Mouse (Mus musculus) T-helper 1 cell (primary cell): ENCODE measurements at regions not wholly inside any gene's neighbourhood (a gene's known extent, or its start where the extent isn't known, plus 50 kb on each side); places are given as distances from the start of the nearest gene placed in this dataset.

Experiments
- in situ Hi-C: fragments of 300-600 bp; cut with MboI, MseI; formaldehyde crosslinking; loops from one replicate; pipeline ENCODE4 v1.15.1; 2025; ENCODE audit warnings: high pct_unique_total_duplicates

DNA sequence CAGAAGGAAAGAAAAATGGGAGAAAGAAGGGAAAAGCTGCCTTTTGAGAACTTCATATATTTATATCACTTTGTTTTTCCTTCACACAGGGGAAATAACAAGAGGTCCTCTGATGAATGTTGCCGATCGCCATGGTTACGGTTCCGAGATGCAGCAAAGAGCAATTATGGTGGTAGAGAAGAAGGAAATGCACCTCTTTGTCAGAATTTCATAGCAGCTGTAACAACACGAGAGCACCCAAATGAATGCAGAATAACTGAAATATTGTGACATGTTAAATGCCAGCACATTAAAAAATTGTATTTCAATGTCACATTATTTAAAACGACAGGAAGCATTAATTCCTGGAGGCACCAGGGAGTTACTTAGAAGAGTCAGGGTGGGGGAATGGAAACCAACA lies 279.4 kb downstream of the Mctp2 start:
- in situ Hi-C loops = no loop called here

DNA sequence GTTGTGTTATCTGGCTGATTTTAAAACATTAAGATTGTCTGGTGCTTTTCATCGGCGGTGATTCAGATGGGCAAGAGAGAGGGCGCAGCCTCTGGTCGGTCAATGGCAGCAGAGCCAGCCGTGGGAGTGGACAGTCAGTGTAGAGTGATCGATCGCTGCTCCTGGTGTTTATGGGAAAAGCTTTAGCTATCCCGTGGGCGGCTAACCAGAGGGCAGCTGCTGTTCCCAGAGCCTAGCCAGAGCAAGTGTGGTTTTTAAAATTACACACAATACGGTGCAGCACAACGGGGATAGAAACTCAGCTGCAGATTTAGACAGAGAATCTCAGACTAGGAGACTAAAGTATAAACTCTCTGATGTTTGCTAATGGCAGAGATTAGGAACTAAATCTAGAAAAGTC lies 297.3 kb downstream of the Mctp2 start:
- in situ Hi-C loops = no loop called here

DNA sequence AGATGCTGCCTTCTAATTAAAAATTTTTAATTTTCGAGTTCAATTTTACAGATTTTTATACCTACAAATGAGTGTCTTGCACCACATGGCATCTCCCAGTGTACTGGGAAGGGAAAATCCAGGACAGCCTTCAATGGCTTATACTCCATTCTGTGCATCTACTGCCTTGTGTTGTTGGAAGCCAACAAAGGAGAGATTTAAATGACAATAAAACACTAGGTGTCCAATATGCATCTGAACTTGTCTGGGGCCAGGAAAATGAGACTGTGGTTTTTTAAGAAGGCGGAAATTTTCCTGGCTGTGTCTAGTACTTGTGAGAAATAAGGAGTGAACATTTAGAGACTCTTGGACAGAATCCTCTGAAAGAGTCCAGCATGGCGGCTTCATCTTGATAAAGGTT lies 302.1 kb downstream of the Mctp2 start:
- in situ Hi-C loops = no loop called here

DNA sequence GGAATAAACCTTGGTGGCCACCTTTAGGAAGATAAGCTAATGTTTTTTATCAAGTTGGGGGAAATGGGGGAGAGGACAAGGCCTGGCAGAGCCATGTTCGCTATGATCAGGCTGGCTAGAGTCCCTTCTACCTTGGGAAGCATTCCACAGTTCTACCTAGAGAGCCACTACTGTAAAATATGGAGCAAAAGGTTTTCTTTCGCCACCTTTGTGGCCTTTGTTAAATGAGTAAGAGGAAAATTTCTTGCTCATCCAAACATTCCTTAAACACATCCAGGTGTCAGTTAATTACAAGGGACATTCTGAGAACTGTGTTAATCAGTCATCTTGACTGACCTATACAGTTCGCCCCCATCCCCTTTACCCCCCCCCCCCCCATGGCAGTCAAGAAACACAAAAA lies 313.9 kb downstream of the Mctp2 start:
- in situ Hi-C loops = no loop called here

DNA sequence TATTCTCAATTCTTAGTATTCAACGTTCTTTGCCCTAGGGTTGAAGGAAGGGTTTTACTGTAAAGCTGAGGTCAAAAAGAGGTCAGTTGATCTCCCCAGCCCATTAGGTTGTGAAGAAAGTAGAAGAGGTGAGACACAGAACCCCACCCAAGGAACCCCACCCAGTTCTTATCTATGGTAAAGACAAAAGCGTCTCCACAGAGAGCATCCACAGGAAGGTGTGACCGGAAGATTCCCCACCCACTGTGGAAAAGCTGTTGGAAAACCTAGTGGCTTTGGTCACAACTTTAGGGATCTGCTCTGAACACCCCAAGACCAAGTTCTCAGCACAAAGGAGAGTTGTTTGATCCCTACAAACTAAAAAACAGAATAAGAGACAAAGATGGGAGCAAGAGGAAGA lies 314.6 kb downstream of the Mctp2 start:
- in situ Hi-C loops = no loop called here

DNA sequence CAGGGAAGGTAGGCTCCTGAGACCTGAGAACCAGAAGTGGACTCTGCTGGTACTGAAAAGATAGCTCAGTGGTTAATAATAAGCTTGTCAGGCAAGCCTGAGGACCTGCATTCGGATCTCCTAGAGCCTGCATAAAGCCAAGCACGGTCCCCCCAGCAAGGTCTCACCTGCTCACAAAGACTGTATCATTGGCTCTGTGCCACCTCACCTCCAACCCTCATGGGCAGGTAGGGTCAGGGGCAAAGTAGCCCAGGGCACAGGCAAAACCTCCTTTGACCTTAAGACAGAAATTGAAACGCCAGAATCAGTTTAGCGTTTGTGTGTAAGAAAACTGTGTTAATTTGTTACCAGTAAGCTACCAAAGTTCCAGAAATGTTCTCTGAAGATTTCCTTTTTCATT lies 315.2 kb downstream of the Mctp2 start:
- in situ Hi-C loops = no loop called here

DNA sequence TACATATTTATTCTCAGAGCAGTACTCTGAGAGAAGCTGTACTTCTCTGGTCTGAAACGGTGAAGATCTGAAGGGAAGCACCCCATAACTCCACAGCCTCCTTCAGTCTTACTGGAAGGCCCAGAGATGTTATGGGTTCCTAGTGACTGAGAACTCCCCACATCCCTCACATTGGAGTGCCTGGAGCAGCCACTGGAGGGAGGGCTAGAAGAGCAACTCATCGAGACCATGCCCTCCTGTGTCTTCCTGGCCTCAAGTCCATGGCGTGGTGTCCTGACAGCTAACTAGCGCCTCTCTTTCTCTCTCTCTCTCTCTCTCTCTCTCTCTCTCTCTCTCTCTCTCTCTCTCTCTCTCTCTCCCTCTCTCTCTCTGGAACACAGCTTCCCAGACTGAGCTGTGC lies 340.4 kb downstream of the Mctp2 start:
- in situ Hi-C loops = no loop called here

DNA sequence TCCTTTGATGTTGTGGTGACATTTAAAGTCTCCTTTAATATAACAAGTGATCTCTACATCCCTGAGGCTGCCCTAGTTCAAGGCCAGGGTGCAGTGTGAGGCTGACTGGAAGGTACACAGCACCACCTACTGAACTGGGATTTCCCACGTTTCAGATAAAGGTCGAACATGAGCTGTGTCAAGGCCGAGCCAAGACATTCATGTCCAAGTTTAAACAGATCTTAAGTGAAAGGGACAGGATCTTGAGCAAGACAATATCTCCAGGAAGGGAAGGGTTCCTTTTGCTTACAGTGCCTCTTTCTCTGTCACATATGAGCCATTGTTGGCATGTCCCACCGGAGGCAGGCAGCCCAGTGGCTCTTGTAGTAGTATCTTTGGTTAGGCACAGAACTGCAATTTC lies 343.0 kb downstream of the Mctp2 start:
- in situ Hi-C loops = no loop called here

DNA sequence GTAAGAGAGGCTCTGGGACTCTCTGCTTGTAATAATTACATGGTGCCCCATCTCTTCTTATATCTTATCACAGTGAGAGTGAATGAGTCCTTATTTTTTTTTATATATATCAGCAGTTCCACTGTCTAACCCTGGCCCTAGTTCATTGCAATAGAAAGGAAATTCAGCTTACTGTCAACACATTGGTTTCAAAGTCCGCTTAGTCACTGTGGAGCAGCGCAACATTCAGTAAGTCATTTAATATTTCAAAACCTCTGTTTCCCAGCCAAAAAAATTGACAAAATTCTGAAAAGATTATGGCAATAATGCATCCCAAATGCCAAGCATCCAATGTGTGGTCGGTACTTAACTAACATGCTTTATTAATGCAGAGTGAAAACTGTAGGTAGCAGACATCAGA lies 343.6 kb downstream of the Mctp2 start:
- in situ Hi-C loops = no loop called here

DNA sequence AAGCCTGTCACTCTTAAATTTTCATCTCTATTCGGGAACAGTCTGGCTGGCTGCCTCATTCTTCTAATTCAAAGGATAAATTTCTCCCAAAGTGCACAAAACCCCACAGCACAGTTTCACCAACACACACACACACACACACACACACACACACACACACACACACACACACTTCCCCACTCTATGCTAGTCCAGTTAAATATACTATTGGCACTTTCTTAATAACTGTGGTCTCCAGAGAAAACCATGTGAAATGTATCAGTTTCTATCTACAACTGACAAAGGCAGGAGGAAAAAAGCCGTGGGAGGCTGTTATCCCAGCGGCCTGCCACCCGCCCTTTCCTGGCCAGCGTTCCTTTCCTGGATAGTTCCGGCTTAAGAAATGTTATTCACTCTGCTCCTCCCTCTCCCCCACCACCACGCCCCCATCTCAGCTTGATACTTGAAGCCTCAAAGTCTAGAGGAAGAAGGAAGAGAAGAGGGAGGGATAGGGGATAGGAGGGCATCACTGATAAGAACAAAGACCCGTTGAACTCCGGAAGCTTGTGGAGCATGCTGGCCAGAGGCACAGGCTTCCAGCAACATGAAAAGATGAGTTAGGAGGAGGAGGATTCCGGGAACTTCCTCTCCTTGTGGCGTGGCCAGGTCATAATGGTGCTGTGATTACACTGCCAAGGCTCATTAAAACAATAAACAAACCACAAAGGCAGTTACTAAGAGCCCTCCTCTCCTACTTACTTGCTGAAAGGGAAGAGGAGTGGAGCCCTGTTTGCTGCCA lies 345.8 kb downstream of the Mctp2 start:
- in situ Hi-C loops = no loop called here

DNA sequence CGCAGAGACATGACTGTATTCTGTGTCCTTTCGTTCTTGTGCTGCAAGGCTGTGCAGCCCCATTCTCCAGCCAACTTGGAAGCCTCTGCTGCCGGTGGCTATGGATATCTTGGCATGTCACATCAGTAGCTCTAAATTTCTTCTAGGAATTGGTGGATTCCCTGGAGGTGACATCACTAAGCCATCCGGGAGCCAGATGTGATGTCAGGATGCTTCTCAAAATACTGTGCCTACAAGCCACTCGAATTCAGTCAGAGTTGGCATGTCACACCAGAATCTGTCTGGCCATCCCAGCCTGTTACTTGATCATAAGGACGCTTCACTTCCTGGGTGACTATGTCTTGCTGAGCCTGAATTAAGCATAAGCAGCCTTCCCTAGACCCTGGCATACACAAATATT lies 359.9 kb downstream of the Mctp2 start:
- in situ Hi-C loops = no loop called here

DNA sequence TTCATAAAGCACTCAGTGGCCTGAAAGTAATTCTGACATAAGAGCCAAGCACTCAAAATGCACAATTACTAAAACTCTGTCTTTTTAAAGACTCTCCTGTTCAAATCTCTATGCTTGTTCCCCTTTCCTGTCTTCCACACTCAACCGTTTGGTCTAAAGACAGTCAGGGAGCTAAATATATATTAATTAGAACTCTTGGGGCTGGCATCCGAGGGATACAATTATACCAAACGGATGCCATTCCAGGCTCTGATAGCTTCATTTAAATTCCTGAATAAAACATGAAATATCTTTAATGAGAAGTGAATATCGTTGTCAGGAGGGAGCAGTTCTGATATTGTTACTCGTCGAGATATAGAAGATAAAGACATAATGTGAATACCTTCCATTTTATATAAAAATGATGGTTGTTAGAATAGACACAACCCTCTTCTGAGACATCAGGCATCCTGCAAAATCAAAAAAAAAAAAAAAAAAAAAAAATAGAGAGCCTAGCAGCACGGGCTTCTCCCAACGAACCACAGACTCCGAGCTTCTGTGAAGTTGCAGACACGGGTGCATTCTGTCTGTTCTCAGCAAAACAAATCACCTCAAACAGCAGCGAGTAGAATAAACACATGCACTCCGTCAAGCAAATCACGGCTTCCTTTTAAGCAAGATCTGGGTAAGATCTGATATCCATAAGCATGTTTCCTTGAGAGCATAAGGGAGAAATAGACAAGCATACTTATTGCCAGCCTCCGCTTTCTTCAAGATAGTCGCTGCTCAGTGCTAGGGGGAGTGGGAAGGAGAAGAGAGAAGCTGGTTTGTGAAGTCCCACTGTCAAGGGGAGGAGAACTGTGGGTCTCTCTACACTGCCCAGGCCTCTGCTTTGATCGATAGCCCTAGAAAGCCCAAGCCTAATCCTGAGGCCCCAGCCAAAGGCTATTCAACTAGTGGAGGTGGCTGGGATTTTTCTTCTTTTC lies 363.0 kb downstream of the Mctp2 start:
- in situ Hi-C loops = no loop called here

DNA sequence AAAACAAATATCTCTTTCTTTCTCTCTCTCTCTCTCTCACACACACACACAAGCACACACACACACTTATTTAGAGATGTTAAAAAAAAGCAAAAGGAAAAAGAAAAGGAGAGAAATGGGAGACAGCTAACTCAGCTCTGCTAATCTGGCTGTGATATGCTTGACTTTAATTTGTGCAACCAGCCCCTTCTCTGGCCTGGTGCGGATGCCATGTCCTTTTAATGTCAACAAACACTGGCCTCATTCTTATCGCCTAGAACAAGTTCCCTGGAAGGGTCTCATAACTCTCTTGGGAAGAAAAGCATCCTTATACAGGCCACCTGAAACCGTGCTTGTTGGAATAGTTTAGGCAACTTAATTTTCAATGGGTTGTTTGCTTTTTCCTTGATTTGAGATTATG lies 368.7 kb downstream of the Mctp2 start:
- in situ Hi-C loops = loop anchor here (10.0 kb wide), 1 partner anchor 1017 kb away; no protein-coding TSS in a partner anchor

DNA sequence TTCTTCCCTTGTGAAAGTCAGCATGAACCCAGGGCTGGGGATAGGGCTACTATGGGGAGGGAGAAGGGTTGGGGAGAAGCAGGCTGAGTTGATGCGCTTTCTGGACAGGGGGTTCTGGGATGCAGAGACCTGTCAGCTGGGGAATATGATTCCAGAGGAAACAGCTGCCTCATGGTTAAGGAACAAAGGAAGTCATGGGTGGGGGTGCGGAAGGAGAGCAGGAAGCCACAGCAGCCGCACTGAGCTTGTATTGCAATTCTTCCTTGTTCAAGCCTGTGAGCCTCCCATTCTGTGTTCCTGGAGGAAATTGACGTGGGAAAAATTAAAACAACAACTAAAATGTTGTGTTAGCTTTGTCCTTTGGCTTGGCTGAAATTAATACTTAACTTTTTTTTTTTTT lies 369.7 kb downstream of the Mctp2 start:
- in situ Hi-C loops = loop anchor here (10.0 kb wide), 1 partner anchor 1018 kb away; no protein-coding TSS in a partner anchor
